Mouse (Mus musculus): ENCODE results near the gene Rpusd3. TPM values are rescaled to one million over a fixed set of nuclear protein-coding genes. Genes with fewer than 3 reads are reported as not detected.

The Rpusd3 gene
- polyA plus RNA-seq, 1 experiment: 11.7 TPM

DNA sequence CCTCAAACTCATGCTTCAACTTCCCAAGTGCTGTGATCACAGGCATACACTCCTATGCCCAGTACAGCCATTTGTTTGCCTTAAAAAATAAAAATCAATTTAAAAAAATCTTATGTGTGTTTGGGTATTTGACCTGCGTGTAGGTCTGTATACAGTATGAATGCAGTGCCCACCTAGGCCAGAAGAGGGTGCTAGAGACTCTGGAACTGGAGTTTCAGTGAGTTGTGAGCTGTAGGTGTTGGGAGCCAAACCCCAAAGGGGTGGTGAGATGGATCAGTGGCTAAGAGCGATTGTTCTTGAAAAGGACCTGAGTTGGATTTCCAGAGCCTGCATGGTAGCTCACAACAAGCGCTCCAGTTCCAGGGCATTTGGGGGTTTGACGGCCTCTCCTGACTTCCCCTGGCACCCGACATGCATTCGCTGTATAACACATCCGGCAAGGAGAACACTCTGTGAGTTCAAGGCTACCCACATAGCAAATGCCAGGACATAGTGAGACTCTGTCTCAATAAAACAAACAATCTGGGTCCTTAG is 22.1 kb upstream of the Rpusd3 start:
- H3K4me3 ChIP-seq: no peak overlapping the region
- no peaks in the 10 kb centered on the region for H3K27me3 ChIP-seq (ENCODE audit: control insufficient read depth, insufficient read depth, insufficient read length)
- no peak overlapping the region for H3K4me2 ChIP-seq (ENCODE audit: low read depth)
- H3ac ChIP-seq (ENCODE audit: control insufficient read depth, insufficient read length): no peak overlapping the region
- peaks cover 18% of the 10 kb centered on the region for H3K79me2 ChIP-seq (ENCODE audit: control insufficient read depth, insufficient read depth)
- TF ChIP-seq REST (IDR thresholded peaks at IDR 0.05; ENCODE audit: insufficient read depth, insufficient read length) (no peak), MAX (IDR thresholded peaks at IDR 0.05; ENCODE audit: low read depth) (no peak)
- H3K36me3 ChIP-seq (ENCODE audit: control insufficient read depth, insufficient read depth): peaks cover under 1% of the 10 kb centered on the region

DNA sequence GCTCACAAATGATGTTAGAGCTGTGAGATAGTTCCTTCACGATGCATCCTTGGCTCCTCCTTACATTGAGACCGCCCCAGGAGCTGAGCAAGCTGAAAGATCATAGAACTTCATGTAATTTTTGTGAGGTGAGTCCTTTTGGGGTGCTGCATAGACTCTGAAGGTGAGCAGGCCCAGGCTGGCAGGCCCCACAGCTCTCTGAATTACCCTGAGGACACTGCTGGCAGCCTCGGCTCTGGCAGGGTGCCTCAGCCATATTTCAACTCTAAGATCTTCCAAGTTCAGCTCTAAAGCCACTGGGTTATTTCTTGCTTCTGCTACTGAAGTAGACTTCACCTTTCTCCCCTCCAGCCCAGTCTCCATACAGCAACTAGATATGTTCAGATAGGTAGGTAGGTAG is 21.5 kb upstream of the Rpusd3 start:
- no peak for TF ChIP-seq MYOG (IDR thresholded peaks at IDR 0.05; ENCODE audit: control insufficient read depth in 1 of 3, insufficient read depth in 1 of 3, insufficient read length in 2 of 3, low read depth in 2 of 3)
- no peak for TF ChIP-seq E2F4 (IDR thresholded peaks at IDR 0.05; ENCODE audit: insufficient read depth)
- TF ChIP-seq CEBPB (IDR thresholded peaks at IDR 0.05; ENCODE audit: insufficient read depth, poor library complexity, severe bottlenecking): no peak
- TF ChIP-seq MYOD1 (IDR thresholded peaks at IDR 0.05; ENCODE audit: control insufficient read depth in 1 of 3, insufficient read length in 2 of 3, low read depth in 2 of 3): no peak
- TF ChIP-seq MAX (IDR thresholded peaks at IDR 0.05; ENCODE audit: low read depth): no peak
- Histone ChIP-seq H3K79me2 (ENCODE audit: control insufficient read depth, insufficient read depth) (peaks cover 18% of the 10 kb centered on the region), H3ac (ENCODE audit: control insufficient read depth, insufficient read length) (no peak overlapping the region), H3K36me3 (ENCODE audit: control insufficient read depth, insufficient read depth) (no peaks in the 10 kb centered on the region), H3K27me3 (ENCODE audit: control insufficient read depth, insufficient read depth, insufficient read length) (peaks cover 4% of the 10 kb centered on the region), H3K4me3 (no peak overlapping the region), H3K4me2 (ENCODE audit: low read depth) (no peak overlapping the region)

DNA sequence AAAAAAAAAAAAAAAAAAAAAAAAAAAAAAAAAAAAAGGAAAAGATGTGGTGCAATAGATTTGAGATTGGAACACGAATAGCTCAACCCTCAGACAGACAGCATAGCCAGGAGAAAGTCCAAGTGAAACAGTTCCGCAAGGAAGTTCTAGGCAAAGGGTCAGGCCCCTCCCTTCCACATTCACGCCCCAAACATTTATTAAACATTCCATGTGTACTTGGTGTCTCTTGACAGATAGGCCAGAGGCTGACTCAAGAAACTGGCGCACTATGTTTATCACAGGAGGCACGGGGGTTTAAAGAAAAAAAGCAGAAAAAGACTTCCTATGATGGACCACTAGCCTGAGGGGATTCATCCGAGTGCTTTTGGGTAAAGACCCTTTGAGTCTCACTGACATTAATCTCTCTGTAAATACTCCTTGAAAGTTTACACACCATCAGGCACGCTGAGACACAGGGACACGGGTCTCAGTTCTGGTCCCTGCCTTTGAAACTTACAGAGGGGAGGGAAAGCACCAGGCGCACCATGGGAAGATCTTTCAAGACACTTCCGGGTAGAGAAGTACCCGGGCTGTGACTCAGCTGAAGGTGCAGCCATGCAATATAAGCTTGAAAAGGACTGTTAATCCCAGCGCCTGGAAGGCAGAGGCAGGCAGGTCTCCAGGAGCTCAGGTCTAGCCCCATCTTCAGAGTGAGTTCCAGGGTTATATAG is 19.7 kb upstream of the Rpusd3 start:
- Histone ChIP-seq H3K27me3 (ENCODE audit: control insufficient read depth, insufficient read depth, insufficient read length) (peaks cover 17% of the 10 kb centered on the region), H3ac (ENCODE audit: control insufficient read depth, insufficient read length) (no peak overlapping the region), H3K36me3 (ENCODE audit: control insufficient read depth, insufficient read depth) (no peaks in the 10 kb centered on the region), H3K4me2 (ENCODE audit: low read depth) (no peak overlapping the region), H3K4me3 (no peak overlapping the region), H3K79me2 (ENCODE audit: control insufficient read depth, insufficient read depth) (peaks cover 13% of the 10 kb centered on the region)
- TF ChIP-seq TCF12 (IDR thresholded peaks at IDR 0.05; ENCODE audit: insufficient read depth, poor library complexity, severe bottlenecking) (no peak), E2F4 (IDR thresholded peaks at IDR 0.05; ENCODE audit: insufficient read depth) (no peak), MYOG (IDR thresholded peaks at IDR 0.05; ENCODE audit: control insufficient read depth in 1 of 3, insufficient read depth in 1 of 3, insufficient read length in 2 of 3, low read depth in 2 of 3) (no peak), REST (IDR thresholded peaks at IDR 0.05; ENCODE audit: insufficient read depth, insufficient read length) (no peak), CEBPB (IDR thresholded peaks at IDR 0.05; ENCODE audit: insufficient read depth, poor library complexity, severe bottlenecking) (no peak), USF1 (IDR thresholded peaks at IDR 0.05; ENCODE audit: low read depth) (no peak), MYOD1 (IDR thresholded peaks at IDR 0.05; ENCODE audit: control insufficient read depth in 1 of 3, insufficient read length in 2 of 3, low read depth in 2 of 3) (no peak), POLR2A (IDR thresholded peaks at IDR 0.05; ENCODE audit: insufficient read length, low read depth) (no peak), TCF3 (IDR thresholded peaks at IDR 0.05; ENCODE audit: insufficient read length, low read depth) (no peak), POLR2AphosphoS2 (IDR thresholded peaks at IDR 0.05; ENCODE audit: insufficient read length, low read depth) (no peak), SRF (IDR thresholded peaks at IDR 0.05; ENCODE audit: control insufficient read depth, insufficient read length, low read depth) (no peak), MAX (IDR thresholded peaks at IDR 0.05; ENCODE audit: low read depth) (no peak)

DNA sequence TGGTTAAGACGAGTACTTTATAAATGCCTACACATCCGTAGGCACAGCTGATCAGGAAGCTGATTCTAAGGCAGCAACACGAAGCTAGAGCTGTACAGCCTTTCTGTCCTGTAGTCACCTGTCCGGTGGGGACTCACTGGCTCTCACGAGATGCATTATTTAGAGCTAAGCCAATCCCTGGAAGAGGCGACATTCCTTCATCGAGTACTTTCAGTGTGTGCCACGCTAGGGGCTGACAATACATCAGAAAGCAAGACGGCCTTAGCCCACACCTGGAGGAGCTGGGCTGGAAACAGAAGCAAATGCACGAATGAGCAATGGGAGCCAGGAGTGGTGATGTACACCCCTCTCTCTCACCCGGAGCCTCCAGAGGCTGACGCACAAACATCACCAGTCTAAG is 18.0 kb upstream of the Rpusd3 start:
- Histone ChIP-seq H3K4me3 (no peak overlapping the region), H3K79me2 (ENCODE audit: control insufficient read depth, insufficient read depth) (no peaks in the 10 kb centered on the region), H3ac (ENCODE audit: control insufficient read depth, insufficient read length) (no peak overlapping the region), H3K4me2 (ENCODE audit: low read depth) (no peak overlapping the region), H3K36me3 (ENCODE audit: control insufficient read depth, insufficient read depth) (no peaks in the 10 kb centered on the region), H3K27me3 (ENCODE audit: control insufficient read depth, insufficient read depth, insufficient read length) (peaks cover 19% of the 10 kb centered on the region)
- TF ChIP-seq POLR2A (IDR thresholded peaks at IDR 0.05; ENCODE audit: insufficient read length, low read depth) (no peak), USF1 (IDR thresholded peaks at IDR 0.05; ENCODE audit: low read depth) (no peak), TCF3 (IDR thresholded peaks at IDR 0.05; ENCODE audit: insufficient read length, low read depth) (no peak), CEBPB (IDR thresholded peaks at IDR 0.05; ENCODE audit: insufficient read depth, poor library complexity, severe bottlenecking) (no peak)

DNA sequence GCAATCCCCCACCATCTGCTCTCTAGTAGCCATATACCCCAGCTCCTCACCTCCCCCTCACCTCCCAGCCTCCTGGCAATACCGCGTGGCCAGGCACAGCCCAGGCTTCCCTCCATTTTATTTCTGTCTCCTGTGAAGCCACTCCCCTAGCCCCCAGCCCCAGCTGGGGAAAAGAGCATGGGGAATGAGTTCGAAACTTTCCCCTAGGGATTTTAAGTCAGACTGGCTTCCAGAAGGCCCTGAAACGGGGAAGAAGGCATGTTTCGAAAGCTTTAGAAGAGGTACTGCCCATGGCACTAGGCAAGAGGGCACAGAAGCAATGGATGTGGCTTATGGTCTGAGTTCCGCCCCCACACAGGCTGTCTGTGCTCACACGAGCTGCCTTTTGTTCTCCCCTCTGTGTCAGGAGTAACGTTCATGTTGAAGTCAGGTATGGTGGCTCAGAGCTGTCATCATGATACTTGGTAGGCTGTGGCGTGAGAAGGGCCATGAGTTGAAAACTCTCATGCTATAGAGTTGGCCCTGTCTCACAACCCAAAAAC is 16.6 kb upstream of the Rpusd3 start, which contains the start of gene Cidec:
TSS of gene Cidec (minus strand) at position 97 of the 542 bp plus-strand sequence.
- Histone ChIP-seq H3K36me3 (ENCODE audit: control insufficient read depth, insufficient read depth) (no peaks in the 10 kb centered on the region), H3K4me3 (no peak within 1 kb of the TSS), H3ac (ENCODE audit: control insufficient read depth, insufficient read length) (no peak within 1 kb of the TSS), H3K79me2 (ENCODE audit: control insufficient read depth, insufficient read depth) (no peaks in the 10 kb centered on the region), H3K4me2 (ENCODE audit: low read depth) (no peak within 1 kb of the TSS), H3K27me3 (ENCODE audit: control insufficient read depth, insufficient read depth, insufficient read length) (peaks cover 19% of the 10 kb centered on the region)
- TF ChIP-seq TCF12 (IDR thresholded peaks at IDR 0.05; ENCODE audit: insufficient read depth, poor library complexity, severe bottlenecking) (no peak), TCF3 (IDR thresholded peaks at IDR 0.05; ENCODE audit: insufficient read length, low read depth) (no peak)

Measured in myocyte (in vitro differentiated cells).